Mouse (Mus musculus) thymus, postnatal 14 days (tissue): ENCODE data around the gene Rabgef1.

ENCODE experiments used
- DNase-seq: peaks from one replicate; pipeline ENCODE4 v3.0.0; 2021

Rabgef1 gene

DNA sequence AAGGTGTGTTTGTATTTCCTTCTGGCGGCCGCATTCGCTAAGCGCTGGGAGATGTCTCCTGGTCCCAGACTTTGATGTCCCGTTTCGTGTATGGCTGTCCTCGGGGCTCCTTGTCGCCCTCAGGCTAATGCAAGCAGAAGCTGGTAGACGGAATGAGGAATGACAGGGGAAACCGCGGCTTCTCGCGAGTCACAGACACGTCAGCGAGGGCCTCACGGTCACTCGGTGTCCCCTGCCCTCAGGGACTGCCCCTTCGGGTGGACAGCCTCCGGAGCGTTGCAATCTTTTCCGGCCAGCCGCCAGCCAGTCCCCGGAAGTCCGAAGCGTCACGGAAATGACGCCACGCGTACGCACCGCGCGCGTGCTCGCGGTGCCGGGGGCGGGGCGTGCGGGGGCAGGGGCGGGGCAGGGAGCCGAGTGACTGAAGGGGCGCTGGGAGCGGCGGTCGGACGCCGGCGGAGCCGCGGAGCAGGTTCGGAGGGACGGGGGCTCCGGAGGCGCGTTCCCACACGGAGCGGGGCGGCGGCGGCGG lies at the start of gene Rabgef1:
Gene Rabgef1 (plus strand): TSS at position 376 of the 532 bp plus-strand sequence.
- DNase-seq: peak; percentile 90

DNA sequence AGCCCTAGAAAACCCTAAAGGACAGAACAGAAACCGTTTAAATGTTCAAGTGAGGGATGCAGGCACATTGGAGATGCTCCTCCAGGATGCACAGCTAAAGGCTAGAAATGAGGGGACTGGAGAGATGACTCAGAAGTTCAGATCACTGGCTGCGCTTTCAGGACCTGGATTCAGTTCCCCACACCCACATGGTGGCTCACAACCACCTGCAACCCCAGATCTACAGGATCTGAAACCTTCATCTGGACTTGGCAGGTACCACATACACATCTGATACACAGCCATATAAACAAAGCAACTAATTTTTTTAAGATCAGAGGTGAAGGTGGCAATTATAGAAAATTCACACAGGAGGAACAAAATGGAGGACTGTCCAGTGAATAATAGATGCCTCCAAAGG lies 49.2 kb upstream of the Rabgef1 start:
- DNase-seq: no peak

DNA sequence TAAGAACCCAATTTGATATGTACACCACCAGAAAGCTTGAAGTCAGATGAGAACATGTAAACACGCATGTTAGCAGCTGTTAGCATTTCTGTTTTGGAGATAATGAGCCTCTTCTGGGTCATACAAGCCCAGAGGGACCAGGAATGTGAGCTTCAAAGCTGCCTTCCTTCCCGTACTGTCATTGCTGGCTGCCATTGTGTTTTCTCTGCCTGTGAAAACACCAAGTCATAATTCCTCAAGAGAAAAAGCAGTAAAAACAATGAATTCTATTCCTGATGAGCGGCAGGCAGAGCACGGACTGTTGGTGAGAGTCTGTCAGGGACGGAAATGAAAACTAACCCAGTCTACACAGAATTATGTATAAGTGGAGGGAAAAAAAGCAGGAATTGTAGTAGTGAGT lies 47.3 kb upstream of the Rabgef1 start:
- no peak for DNase-seq

DNA sequence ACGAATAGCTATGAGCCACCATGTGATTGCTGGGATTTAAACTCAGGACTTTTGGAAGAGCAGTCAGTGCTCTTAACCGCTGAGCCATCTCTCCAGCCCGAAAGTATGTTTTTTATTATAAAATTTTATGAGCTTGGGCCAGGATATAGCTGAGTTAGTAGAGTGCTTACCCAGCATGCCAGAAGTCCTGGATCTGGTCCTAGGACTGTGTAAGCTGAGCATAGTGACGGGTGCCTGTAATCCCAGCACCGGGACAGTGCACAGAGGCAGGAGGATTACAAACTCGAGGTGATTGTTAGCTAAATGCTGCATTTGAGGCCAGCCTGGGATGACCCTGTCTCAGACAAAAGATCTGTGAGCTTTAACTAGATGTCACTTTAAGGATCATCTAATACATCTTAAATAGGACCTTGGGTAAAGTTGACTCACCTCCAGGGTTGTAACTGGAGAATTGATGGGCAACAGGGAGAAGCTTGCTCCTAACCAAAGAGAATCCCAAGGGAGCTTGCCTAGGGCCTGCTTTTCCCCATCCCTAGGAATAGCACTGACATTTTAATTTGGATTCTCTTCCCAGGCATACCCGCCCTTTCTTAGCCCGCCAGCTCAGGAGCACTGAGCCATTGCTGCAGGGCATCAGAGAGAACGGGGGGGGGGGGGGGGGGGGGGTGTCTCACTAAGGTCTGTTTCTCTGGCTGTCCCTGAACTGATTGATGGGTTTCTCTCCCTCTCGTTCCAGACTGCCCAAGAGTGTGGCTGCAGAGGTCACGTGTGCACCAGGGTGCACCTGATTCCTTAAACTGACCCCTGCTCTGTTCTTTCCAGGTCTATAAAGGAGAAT lies 42.7 kb upstream of the Rabgef1 start:
- no peak for DNase-seq

DNA sequence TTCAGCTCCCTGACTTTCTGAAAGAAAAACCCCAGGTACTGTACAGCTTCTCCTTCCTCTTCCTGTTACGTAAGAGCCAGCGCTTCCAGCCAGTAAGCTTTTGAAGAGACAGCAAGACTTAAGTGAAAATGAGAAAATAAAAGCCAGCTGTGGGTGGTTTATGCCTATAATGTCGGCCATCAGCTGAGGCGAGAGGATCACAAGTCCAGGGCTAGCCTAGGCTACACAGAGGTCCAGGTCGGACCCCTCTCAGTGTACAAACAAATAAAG lies 42.1 kb upstream of the Rabgef1 start:
- no peak for DNase-seq

DNA sequence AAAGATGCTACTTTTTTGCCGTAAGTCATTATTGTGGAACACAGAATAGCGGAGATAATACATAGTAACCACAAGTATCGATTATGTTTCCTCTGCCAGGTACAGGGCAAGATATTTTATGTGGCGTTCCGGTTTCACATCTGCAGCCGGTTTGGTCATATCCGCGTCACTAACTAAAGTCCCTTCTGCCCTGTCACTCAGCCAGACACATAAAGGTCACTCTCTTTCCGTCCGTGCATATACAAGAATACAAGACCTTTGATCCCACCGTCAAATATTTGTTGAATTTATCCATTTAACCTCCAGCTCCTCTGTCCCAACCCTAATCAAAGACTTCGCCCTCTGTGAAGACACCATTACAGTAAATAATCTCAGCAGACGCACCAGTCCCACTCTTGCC lies 35.0 kb upstream of the Rabgef1 start:
- no peak for DNase-seq

DNA sequence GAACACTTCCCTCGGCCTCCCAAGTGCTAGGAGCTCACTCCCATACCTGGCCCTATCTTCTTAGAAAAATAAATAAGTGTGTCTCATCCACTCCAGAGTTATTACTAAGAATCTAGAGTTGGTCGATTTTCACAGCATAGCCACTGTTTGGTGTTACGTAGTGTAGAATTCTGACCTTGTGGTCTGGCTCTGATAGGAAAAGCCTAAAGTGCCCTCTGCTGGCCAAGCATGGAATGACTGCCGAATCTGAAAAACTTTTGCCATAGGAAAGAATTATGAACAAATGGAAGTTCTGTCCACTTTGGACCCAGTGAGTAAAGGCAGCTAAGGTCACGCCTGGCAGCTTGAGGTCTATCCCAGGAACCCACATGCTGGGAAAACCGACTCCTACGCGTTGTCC lies 32.2 kb upstream of the Rabgef1 start:
- peak; percentile 69 for DNase-seq

DNA sequence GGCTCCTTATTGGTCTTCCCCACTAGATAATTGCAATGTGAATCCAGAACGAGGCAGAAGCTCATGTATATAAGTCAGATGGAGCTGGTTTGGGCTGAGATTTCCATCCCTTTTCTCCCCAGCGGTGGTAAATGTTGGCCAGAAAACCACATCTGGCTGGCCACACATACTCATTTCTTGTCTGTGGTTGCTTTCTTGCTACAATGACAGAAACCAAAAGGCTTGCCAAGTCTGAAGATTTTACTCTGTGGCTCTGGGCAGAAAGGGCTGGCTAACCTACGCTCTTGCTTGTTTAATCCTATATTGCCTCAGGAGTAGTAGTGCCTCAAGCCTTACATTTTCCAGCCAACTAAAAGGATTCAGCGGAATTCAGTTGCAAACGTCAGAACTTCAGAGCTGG lies 30.5 kb upstream of the Rabgef1 start:
- DNase-seq: no peak

DNA sequence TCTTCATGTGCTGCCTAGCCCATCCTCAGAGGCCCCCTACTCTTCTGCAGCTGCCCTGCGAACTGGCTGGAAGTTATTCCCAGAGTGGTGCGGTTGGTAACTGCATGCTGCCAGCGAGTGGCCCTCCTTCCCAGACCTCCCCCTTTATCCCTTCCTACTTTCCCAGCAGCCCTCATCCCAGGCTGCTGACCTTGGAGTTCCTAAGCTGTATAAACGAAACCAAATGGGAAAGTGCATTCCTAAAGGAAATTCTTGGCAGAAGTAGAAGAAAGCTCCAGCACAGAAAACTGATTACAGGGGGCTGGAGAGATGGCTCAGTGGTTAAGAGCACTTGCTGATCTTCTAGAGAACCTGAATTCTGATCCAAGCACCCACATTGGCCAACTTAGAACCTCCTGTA lies 29.6 kb upstream of the Rabgef1 start:
- DNase-seq: no peak

DNA sequence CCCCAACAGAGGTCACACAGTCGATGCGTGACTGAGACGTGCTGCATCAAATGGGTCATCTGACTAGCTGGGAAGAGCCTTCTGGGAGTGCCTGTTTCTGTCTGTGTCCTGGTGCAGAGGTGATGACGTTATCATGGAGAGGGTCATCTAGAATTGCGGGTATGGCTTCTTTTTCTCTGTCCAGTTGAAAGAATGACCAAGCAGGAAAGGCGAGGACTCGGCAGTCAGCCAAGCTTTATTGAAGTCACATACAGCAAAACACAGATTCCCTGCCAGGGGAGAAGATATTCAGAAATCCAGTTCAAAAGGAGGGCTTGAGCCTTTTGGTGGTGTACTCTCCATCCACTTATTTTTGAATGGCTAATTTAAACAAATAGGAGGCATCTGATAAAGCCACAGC lies 28.5 kb upstream of the Rabgef1 start:
- no peak for DNase-seq

DNA sequence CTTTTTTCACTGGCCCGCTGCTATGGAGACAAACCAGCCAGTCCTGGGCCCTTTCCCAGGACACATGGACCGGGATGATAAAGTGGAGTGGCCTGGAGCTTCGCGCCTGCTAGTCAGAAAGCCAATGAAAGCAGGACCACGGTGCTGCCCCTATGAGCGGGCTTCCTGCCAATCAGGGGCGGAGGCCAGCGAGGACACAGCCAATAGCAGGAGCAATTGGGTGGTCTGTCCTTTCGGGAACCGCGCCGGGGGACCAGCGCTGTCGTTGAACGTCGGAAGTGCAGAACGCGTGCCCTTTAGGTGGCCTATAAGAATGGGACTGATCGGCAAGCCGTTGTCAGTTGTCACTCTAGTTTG lies 27.6 kb upstream of the Rabgef1 start:
- DNase-seq: peak; percentile 56

DNA sequence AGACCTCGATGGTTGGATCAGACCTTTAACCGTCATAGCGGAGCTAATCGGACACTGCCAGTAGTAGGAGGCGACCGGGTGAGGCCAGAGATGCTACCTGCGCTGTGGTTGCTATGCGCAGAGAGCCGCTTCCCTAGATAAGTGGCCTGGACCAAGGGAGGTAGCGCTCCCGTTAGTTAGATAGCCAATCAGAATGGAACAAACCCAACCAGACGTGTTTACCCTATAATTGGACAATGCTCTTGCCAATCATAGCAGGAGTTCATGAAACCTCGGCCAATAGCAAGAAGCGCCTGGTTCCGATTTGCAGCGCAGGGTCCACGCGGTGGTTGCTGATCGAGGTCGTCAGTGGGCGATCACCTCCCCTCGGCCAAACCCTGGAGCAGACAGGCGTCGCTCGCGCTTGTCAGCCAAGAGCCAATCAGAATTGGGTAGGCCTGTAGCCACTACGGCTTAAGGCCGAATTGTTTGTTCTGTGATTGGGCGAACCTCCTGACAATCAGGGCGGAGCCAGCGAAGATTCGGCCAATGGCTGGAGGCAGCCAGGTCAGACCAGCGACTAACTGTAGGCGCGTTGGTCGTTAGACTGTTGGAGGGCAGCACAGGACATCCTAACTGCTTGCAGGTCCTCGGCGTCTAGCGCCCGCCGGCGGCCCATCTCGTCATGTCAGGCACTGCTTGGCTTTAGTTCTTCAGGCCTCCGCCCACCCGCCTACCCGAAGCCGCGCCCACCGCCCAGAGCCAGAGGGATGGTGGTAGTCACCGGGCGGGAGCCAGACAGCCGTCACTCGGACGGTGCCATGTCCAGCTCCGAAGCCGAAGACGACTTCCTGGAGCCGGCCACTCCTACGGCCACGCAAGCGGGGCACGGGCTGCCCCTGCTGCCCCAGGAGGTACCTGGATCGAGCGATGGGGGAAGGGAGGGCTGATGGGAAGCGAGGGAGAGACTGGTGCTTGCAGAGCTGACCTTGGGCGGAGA lies 27.0 kb upstream of the Rabgef1 start, which contains the start of gene Kctd7:
Gene Kctd7 (plus strand): TSS at position 528 of the 979 bp plus-strand sequence.
- DNase-seq: peak; percentile 93

DNA sequence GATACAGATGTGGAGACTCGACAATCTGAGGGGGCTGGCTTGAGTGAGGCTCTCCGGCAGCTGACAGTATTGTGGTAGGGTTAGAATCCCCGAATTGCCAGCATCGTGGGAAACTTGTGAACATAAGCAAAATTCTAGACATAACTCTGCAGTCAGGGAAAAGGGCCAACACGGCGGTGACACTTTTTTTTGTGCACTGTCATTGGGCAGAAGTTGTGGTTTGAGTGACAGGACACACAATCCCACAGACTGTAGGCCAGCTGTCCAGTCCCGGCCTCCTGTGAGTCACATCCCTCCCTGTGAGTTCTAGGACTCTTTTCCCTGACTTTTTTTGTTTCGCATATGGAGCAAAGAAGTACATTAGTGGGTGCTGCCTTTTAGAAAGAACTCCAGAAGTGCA lies 25.6 kb upstream of the Rabgef1 start:
- no peak for DNase-seq

DNA sequence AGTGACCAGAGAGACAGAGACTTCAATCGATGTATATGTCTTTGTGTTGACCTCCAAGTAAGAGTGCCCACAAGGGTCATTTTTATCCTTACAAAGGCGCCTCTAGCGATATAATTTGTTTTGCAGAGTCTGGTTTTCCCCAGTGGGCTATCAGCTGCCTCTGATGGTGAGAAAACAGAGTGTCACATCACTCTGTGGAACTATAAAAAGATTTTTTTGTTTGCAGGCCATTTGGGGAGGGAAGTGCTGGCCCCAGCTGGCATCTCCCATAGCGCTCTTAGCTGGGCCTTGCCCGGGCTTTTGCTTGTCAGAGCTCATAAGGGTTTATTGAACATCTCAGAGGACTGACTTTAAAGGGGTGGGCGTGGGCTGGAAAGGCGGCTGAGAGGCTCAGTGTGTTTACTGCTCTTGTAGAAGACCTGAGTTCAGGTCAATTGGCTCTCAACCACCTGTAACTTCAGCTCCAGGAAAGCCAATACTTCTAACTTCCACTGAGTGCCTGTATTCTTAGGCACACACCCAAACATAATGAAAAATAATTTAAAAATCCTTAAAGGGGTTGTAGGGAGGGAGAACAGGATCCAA lies 21.8 kb upstream of the Rabgef1 start:
- no peak for DNase-seq

DNA sequence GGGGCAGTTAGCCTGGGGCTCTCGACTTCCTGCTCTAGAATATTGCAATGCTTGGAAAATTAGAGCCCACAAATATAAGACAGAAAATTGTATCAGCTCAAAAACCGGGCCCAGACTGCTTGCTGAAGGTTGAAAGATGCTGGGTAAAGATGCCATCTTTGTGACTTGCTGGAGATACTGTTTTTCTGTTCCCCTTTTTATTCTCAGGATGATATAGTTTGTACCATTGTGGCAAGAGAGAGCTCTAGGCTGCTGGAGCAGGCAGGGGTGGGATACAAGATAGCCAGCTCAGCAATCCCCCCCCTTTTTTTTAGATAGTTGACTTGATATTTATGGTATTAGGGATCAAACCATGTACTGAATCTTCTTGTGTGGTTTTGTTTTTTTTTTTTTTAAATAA lies 17.3 kb upstream of the Rabgef1 start:
- DNase-seq: no peak

DNA sequence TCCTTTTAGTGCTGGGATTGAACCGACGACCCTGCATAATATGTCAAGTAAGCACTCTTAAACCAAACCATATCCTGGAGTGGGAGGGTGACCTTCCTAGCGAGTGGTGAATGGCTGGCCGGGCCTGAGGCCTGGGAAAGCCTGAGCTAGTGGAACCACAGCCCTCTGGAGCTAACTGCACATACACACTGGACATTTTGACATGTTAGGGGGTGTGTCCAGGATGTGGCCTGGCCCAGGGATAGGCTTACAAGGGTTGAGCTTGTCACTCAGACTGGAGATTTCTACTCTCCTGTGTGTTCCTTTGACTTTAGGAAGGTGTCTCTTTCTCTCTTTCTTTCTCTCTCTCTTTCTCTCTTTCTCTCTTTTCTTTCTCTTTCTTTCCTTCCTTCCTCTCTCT lies 13.1 kb upstream of the Rabgef1 start:
- DNase-seq: no peak

DNA sequence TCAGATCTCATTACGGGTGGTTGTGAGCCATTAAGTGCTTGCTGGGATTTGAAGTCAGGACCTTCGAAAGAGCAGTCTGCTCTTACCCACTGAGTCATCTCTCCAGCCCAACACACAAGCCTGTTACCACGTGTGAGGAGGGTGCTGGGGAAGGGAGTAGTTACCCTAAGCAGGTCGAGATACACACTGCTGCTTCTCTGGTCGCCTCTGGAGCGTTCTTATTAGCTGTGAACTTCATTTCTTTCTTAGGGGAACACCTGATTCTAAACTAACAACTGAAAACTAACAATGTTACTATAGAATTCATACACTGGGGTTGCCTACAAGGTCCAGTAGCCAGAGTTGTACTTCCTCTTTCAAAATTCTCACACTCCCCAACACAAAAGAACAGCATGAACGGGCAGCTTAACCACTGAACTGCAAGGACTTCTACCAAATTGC lies 11.8 kb upstream of the Rabgef1 start:
- no peak for DNase-seq

DNA sequence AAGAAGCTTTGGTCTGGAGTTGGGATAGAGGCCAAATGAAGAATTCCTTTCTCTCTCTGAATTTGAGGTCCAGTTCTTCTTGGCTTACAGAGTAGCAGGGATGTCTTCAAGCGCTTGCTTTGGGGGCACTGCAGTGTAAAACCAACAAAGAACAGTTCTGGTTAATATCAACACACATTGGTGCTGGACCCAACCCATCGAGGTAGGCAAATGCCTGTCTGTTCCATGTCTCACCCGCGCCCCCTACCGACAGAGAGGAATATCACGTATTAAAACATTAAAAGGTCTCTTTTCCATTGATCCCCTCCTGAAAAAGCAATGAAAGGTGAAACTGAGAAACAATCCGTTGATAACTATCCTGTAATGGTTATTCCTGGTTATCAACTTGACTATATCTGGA lies 7.9 kb upstream of the Rabgef1 start:
- DNase-seq: peak; percentile 80

DNA sequence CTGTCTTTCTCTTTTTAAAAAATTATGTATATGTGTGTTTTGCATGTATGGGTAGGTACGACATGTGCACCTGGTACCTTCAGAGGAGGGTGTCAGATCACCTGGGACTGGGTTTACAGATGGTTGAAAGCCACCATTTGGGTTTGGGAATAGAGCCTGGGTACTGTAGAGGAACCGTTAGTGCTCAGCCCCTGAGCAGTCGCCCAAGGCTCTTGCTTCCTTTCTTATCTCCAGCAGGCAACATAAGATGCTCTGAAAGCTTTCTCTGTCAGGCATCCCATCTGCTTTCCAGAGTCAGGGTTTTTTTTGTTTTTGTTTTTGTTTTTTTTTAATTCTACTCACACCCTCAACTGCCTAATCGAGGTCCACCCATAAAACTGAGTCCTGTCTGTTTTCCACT lies 6.4 kb upstream of the Rabgef1 start:
- no peak for DNase-seq

DNA sequence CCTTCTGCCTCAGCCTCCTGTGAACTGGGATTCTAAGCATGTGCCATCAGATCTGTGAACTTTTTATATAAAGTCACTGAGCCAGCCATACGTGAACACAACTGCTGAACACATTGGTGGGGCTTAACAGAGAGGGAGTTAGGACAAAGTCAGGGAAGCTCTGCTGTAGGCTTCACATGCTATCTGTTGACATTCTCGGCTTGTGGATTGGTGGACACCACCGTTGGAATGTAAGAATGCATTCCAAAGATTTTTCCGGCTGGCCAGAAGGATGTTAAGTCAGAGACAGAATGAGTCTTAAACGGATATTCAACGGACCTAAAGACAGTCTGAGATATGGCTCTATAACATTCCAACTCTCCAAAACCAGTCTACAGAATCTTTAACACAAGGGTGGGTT lies 2.5 kb upstream of the Rabgef1 start:
- DNase-seq: no peak

DNA sequence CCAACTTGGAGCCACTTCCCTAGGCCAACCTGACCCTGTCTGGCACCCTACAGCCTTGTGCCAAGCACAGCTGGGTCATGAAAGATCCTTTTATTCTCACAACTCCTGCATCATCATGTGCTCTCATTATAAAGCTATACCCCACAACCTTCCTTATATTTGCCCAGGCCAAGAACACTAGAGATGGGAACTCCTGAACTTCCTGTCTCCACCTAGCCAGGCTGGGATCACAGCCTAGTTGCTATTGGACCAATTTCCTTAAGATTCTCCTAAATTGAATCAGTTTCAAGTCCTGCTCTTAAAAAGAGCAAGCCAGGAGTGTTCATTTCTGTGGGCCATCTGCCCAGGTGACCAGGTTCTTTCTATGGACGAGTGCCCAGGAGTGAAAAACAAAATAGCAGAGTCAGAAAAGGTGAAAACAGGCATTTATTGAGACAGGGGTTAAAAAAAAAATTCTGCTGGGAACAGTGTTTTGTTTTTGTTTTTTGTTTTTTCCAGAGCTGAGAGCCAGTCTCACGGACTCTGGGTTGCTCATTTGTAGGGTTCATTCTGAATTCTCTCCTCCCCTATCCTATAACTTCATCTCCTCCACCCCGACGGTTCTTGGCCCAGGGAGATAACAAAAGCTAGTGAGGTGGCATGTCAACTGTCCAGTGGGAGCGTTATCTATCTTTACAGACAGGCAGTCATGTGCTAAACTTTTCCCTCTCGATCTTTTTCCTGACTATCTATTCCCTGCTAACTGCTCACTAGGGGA lies 754 bp upstream of the Rabgef1 start:
- DNase-seq: no peak

DNA sequence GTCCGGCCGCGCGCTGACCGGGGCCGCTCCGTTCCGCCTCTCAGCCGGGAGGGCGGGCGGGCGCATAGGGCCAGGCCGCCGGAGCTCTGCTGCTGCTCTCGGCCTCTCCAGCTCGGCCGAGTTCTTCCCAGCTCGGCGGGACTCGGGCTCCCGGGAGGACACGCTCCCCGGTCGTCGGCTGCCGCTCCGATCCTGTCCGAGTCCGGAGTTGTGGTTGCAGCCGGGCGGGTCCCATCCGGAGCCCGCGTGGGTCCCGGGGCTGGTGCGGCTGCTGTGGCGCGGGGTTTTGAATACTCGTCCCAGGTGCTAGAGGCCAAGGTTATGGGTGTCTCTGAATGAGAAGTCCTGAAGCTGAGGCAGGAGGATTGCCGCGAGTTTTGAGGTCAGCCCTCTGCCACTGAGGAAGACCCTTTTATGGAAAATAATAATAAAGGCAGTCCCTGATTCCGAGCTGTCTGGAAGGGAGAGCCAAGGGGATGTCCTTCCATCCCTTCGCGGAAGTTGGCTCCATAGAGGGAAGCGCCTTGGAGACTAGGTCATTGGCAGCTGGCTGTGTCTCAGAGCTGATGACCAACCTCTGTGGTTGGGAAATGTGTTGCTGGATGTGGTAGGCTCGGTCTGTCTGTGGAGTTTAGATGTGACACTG lies 481 bp downstream of the Rabgef1 start:
- DNase-seq: peak; percentile 66
